Mouse (Mus musculus) CH12.LX (cell line): ENCODE measurements around the gene Map3k15.

ENCODE experiments used
- GABPA ChIP-seq: IDR thresholded peaks from 2 replicates; pipeline ENCODE4 v1.6.1; 2012; ENCODE audit warnings: low read depth, low read length, improper control_type of control experiment, inconsistent platforms; ENCODE audit not compliant: insufficient replicate concordance
- JUN ChIP-seq: IDR thresholded peaks from 2 replicates; pipeline ENCODE4 v1.6.1; 2011; ENCODE audit warnings: low read depth, mild to moderate bottlenecking, low read length, improper control_type of control experiment, moderate library complexity; ENCODE audit not compliant: insufficient read depth
- JUND ChIP-seq: conservative IDR thresholded peaks from 2 replicates; pipeline ENCODE4 v1.6.1; 2011; ENCODE audit warnings: low read depth, low read length, improper control_type of control experiment
- MAFK ChIP-seq: IDR thresholded peaks from 2 replicates; pipeline ENCODE4 v1.6.1; 2011; ENCODE audit warnings: low read length, improper control_type of control experiment; ENCODE audit not compliant: insufficient replicate concordance
- MAZ ChIP-seq: IDR thresholded peaks from 2 replicates; pipeline ENCODE4 v1.6.1; 2012; ENCODE audit warnings: low read depth, mild to moderate bottlenecking, inconsistent platforms, low read length, improper control_type of control experiment, moderate library complexity
- ZMIZ1 ChIP-seq: IDR thresholded peaks from 2 replicates; pipeline ENCODE4 v1.6.1; 2012; ENCODE audit warnings: low read depth, mild to moderate bottlenecking, inconsistent platforms, low read length, improper control_type of control experiment

DNA sequence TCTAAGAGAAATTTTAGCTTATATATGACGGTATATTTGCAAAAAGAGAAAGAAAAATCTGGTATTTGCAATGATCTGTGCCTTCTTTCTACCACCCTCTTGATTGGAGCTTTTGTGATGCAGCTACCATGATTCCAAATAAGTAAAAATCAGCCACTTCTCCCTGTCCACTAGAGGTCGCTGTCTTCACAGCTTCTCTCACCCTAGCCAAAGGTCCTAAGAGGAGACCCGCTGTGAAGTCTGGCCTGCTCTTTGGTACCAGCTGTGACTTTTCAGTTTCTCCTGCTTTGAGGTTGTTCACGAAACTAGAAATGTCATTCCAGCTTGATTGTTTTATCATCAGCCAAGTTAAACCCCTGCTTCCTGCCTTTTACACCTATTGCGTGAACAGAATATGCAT lies 14.5 kb upstream of the Map3k15 start:
- no peak for TF ChIP-seq JUN
- TF ChIP-seq MAZ: no peak
- no peak for TF ChIP-seq ZMIZ1
- no peak for TF ChIP-seq MAFK
- no peak for TF ChIP-seq GABPA
- no peak for TF ChIP-seq JUND
